Mouse (Mus musculus): ENCODE measurements around the gene G6pd2.

The G6pd2 gene

DNA sequence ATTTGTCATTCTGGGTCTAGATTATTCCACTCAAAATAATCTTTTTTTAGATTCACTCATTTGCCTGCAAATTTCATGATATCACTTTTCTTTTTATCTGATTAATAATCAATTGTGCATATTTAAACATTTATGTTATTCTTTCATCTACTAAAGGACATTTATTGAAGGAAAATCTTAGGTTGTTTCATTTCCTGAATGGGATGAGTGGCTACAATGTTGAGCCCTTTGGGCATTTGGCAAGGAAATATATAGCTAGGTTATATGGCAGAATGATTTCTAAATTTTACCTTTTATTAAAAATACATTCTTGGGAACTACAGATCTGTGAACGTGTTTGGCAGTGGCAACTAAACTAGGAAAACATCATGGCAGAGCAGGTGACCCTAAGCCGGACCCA, at the start of gene G6pd2:
TSS of gene G6pd2 (plus strand) at position 301 of the 400 bp plus-strand sequence.
- peak; percentile 1 for DNase-seq (ENCODE audit: low spot score)

DNA sequence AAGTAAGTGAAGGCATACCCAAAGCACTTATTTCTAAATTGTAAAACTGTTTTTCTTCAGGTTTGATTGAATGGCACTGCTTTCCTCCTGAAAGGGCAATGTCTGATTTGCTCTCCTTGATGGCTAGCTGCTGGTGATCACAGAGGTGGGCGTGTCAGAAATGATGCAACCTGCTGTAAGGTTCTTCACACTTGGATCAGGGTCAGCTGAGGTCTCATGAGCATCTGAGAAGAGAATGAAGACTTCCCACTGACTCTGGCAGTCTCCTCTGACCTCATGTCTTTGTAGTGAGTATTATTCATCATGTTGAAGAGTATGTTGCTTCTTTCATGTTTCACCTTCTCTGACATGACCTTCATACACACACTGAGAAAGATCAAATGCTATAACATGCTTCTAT, 44.4 kb upstream of the G6pd2 start:
- peak; percentile 72 for DNase-seq (ENCODE audit: low spot score)

DNA sequence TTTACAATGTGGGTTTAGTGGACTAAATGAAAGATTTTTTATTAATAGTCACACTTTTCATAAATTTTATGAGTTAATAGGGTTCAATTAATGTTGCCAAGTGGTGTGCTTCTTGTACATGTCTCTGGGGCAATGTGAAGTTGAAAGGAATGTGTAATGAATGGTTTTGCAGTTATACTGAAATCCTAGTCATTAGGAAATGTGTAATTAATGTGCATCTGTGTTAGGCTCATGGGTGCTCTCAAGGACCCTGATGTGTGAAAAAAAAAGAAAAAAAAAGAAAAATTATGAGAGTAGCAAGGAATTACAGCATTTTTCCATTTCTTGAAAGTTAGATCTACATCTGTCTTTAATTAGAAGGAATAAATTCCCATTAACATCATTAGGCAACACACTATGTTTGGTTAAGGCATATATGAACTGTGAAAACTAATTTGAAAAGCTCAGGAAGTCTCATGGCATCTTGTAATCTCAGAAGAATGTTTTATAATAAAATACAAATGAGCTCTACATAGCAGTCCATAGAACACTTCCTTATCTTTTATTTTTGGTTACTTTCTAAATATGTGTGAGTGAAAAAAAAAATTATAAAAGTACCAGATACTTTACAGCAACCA, 24.4 kb downstream of the G6pd2 start:
- peak; percentile 6 for DNase-seq (ENCODE audit: low spot score)

DNA sequence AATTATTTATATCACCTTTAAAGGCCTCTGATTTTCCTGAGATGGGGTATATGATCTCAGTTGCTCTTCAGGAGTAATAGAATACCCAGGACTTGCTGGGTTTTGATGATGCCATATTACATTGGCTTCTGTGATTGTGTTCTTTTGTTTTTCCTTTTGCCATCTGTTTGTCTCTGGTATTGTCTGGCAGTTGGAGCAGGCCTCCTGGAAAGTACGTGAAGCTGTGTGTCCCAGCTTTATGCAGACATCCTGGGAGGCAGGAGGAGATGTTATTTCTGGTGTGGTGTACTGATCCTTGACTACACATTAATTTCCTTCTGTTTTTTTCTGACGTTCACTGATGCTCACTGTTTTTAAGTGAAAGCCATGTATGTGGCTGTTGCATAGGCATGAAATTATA, 35.3 kb downstream of the G6pd2 start:
- DNase-seq (ENCODE audit: low spot score), result no peak

Data from MN1 (cell line).